28 mouse cellular contexts compared by ENCODE assay signal in the genomic region with DNA sequence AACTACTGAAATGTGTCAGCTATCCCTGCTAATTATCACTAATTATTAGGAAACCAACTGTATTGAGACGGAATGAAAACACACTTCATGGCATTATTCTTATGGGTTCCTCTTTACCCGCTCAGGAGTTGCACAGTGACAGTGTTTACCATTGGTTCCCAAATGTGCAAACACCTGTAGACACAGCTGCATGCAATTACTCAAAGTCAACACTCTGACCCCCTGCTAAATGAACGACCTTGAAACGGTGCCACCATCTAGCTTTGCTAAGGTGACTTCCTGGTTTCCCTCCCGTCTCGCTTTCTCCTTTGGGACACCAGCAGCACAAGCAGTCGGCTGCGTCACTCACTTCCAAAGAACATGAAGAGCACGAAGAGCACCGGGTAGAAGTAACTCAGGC. TPM values are rescaled to one million over a fixed set of nuclear protein-coding genes. Genes with fewer than 3 reads are reported as not detected.
"Had no signal": no experiment of that assay in that cellular context is flagged by ENCODE, and none has a peak within 500 bp of the region (broad histone marks: within the 10 kb centered on the region; RNA-seq: fewer than 3 reads in every experiment).

No protein-coding gene starts in this region.

- DNase-seq: kidney, adult 18-20 months; kidney, adult 9 months; kidney, postnatal 25 days; left cerebral cortex, postnatal 4 days; liver, postnatal 0 days; lung, embryonic 14.5 days; retina, postnatal 1 day; right cerebral cortex, postnatal 25 days; thymus, adult 2 months; thymus, postnatal 14 days; thymus, postnatal 4 days had no signal

- H3K9ac ChIP-seq: limb, embryonic 12.5 days; limb, embryonic 15.5 days; liver, embryonic 14.5 days; liver, postnatal 0 days; lung, embryonic 14.5 days; midbrain, embryonic 13.5 days; neural tube, embryonic 13.5 days had no signal

- H3K4me1 ChIP-seq: limb, embryonic 12.5 days; limb, embryonic 15.5 days; midbrain, embryonic 10.5 days; midbrain, embryonic 13.5 days; neural tube, embryonic 13.5 days had no signal

- H3K4me2 ChIP-seq: limb, embryonic 12.5 days; limb, embryonic 15.5 days; liver, embryonic 11.5 days; lung, embryonic 14.5 days; midbrain, embryonic 13.5 days; neural tube, embryonic 13.5 days had no signal

- H3K4me3 ChIP-seq: limb, embryonic 12.5 days; limb, embryonic 15.5 days; megakaryocyte, embryonic 14.5 days; midbrain, embryonic 10.5 days; midbrain, embryonic 13.5 days; myocyte; neural tube, embryonic 13.5 days had no signal

- H3K9me3 ChIP-seq: limb, embryonic 12.5 days; limb, embryonic 15.5 days; megakaryocyte, embryonic 14.5 days; midbrain, embryonic 10.5 days; midbrain, embryonic 13.5 days; neural tube, embryonic 13.5 days had no signal

- H3K27ac ChIP-seq: kidney, postnatal 0 days; limb, embryonic 12.5 days; limb, embryonic 15.5 days; liver, embryonic 14.5 days; macrophage; midbrain, embryonic 10.5 days; midbrain, embryonic 13.5 days; neural tube, embryonic 13.5 days had no signal

- H3K27me3 ChIP-seq: limb, embryonic 12.5 days; limb, embryonic 15.5 days; megakaryocyte, embryonic 14.5 days; midbrain, embryonic 13.5 days; neural tube, embryonic 13.5 days had no signal

- ATAC-seq: inflammation-experienced regulatory T-cells, adult 6 months; liver, postnatal 0 days; lung, postnatal 0 days; midbrain, embryonic 13.5 days; midbrain, embryonic 16.5 days had no signal

RNA-seq across cellular contexts. Expression of gene Axdnd1, which starts 11.5 kb away (rescaled TPM):
- total RNA-seq: monocyte, adult 5-6 weeks had no signal
- polyA plus RNA-seq: liver, postnatal 0 days; small intestine, adult 2 months; spleen, adult 2 months had no signal
